Mouse (Mus musculus): ENCODE measurements at regions not wholly inside any gene's neighbourhood (a gene's known extent, or its start where the extent isn't known, plus 50 kb on each side); places are given as distances from the start of the nearest gene placed in this dataset.

- in situ Hi-C loops (cut with MboI; ENCODE audit: low pct_ligation_motif_present, low pct_unique_long_range_greater_than_20kb, low sequenced_read_pairs), result no loop called here
- Histone ChIP-seq H3K27me3 (replicated peaks) (no peaks in the 10 kb centered on the region), H3K27ac (ENCODE audit: insufficient read depth, low read depth) (no peak overlapping the region), H3K4me2 (ENCODE audit: insufficient read depth, low read depth, poor library complexity, severe bottlenecking) (no peak overlapping the region), H3K9ac (ENCODE audit: insufficient read depth, low read depth) (no peak overlapping the region), H3K79me2 (replicated peaks; ENCODE audit: control insufficient read depth, extremely low read depth, insufficient read depth, poor library complexity, severe bottlenecking) (no peaks in the 10 kb centered on the region), H3K4me3 (replicated peaks in 1 of 3; ENCODE audit: low read depth in 2 of 3, low read length in 2 of 3, poor library complexity in 1 of 3) (no peak overlapping the region), H3K36me3 (replicated peaks in 1 of 2; ENCODE audit: control insufficient read depth in 1 of 2, insufficient read depth in 1 of 2, low read length in 1 of 2) (no peaks in the 10 kb centered on the region), H3K4me1 (ENCODE audit: control insufficient read depth in 1 of 2, insufficient read depth in 2 of 2) (no peaks in the 10 kb centered on the region), H3K9me3 (replicated peaks; ENCODE audit: low read length) (peaks cover 3% of the 10 kb centered on the region)
- TF ChIP-seq MYC (IDR thresholded peaks at IDR 0.05; ENCODE audit: low read depth, low read length), result no peak
- TF ChIP-seq ETS1 (conservative IDR thresholded peaks at IDR 0.05; ENCODE audit: low read depth, low read length), result no peak
- no peak for TF ChIP-seq POLR2AphosphoS2 (IDR thresholded peaks at IDR 0.05; ENCODE audit: low read depth, low read length)
- TF ChIP-seq RCOR1 (conservative IDR thresholded peaks at IDR 0.05; ENCODE audit: low read depth, low read length), result no peak
- no peak for TF ChIP-seq CTCF (conservative IDR thresholded peaks at IDR 0.05 in 1 of 2, IDR thresholded peaks at IDR 0.05 in 1 of 2; ENCODE audit: low read depth in 2 of 2, low read length in 2 of 2)
- TF ChIP-seq ZMIZ1 (IDR thresholded peaks at IDR 0.05; ENCODE audit: low read depth, low read length), result no peak
- TF ChIP-seq ZNF384 (IDR thresholded peaks at IDR 0.05; ENCODE audit: low read depth, low read length), result no peak
- TF ChIP-seq USF2 (conservative IDR thresholded peaks at IDR 0.05; ENCODE audit: low read depth, low read length), result no peak
- TF ChIP-seq SIN3A (IDR thresholded peaks at IDR 0.05; ENCODE audit: low read length), result no peak
- TF ChIP-seq CHD2 (IDR thresholded peaks at IDR 0.05; ENCODE audit: low read length), result no peak
- TF ChIP-seq CHD1 (IDR thresholded peaks at IDR 0.05; ENCODE audit: low read depth, low read length), result no peak
- TF ChIP-seq JUN (IDR thresholded peaks at IDR 0.05; ENCODE audit: insufficient read depth, low read depth, low read length), result no peak
- TF ChIP-seq GABPA (IDR thresholded peaks at IDR 0.05; ENCODE audit: insufficient replicate concordance, low read depth, low read length), result no peak
- TF ChIP-seq BHLHE40 (IDR thresholded peaks at IDR 0.05; ENCODE audit: low read depth, low read length), result no peak
- TF ChIP-seq MXI1 (IDR thresholded peaks at IDR 0.05; ENCODE audit: low read depth, low read length), result no peak
- dilution Hi-C loops (cut with MboI; ENCODE audit: extremely low pct_ligation_motif_present, extremely low pct_unique_long_range_greater_than_20kb, low sequenced_read_pairs), result no loop called here
- DNase-seq (ENCODE audit: extremely low read depth), result no peak
These were observed 131.6 kb downstream of the Zbtb18 start for GRCm38 (mm10) chr1:177573781-177574180.

- H3K9ac ChIP-seq (ENCODE audit: insufficient read depth, low read depth), result no peak overlapping the region
- in situ Hi-C loops (cut with MboI; ENCODE audit: low pct_ligation_motif_present, low pct_unique_long_range_greater_than_20kb, low sequenced_read_pairs) (no loop called here), dilution Hi-C loops (cut with MboI; ENCODE audit: extremely low pct_ligation_motif_present, extremely low pct_unique_long_range_greater_than_20kb, low sequenced_read_pairs) (no loop called here)
- H3K27ac ChIP-seq (ENCODE audit: insufficient read depth, low read depth), result no peak overlapping the region
- H3K36me3 ChIP-seq (replicated peaks in 1 of 2; ENCODE audit: control insufficient read depth in 1 of 2, insufficient read depth in 1 of 2, low read length in 1 of 2), result no peaks in the 10 kb centered on the region
- peaks cover 3% of the 10 kb centered on the region for H3K9me3 ChIP-seq (replicated peaks; ENCODE audit: low read length)
- H3K4me3 ChIP-seq (replicated peaks in 1 of 3; ENCODE audit: low read depth in 2 of 3, low read length in 2 of 3, poor library complexity in 1 of 3), result no peak overlapping the region
- H3K4me1 ChIP-seq (ENCODE audit: control insufficient read depth in 1 of 2, insufficient read depth in 2 of 2), result no peaks in the 10 kb centered on the region
- no peak for TF ChIP-seq USF2 (conservative IDR thresholded peaks at IDR 0.05; ENCODE audit: low read depth, low read length)
- no peak for TF ChIP-seq ZC3H11A (IDR thresholded peaks at IDR 0.05; ENCODE audit: low read depth, low read length)
- TF ChIP-seq TCF12 (IDR thresholded peaks at IDR 0.05; ENCODE audit: low read depth, low read length), result no peak
- TF ChIP-seq MYC (IDR thresholded peaks at IDR 0.05; ENCODE audit: low read depth, low read length), result no peak
- TF ChIP-seq UBTF (IDR thresholded peaks at IDR 0.05; ENCODE audit: low read depth, low read length), result no peak
- no peak for TF ChIP-seq CTCF (conservative IDR thresholded peaks at IDR 0.05 in 1 of 2, IDR thresholded peaks at IDR 0.05 in 1 of 2; ENCODE audit: low read depth in 2 of 2, low read length in 2 of 2)
- TF ChIP-seq E2F4 (IDR thresholded peaks at IDR 0.05; ENCODE audit: insufficient replicate concordance, low read depth, low read length), result no peak
- TF ChIP-seq HCFC1 (IDR thresholded peaks at IDR 0.05; ENCODE audit: low read depth, low read length), result no peak
- TF ChIP-seq USF1 (IDR thresholded peaks at IDR 0.05; ENCODE audit: low read depth, low read length), result no peak
- no peak for TF ChIP-seq ETS1 (conservative IDR thresholded peaks at IDR 0.05; ENCODE audit: low read depth, low read length)
- no peak for TF ChIP-seq MAZ (IDR thresholded peaks at IDR 0.05; ENCODE audit: low read depth, low read length)
- TF ChIP-seq JUN (IDR thresholded peaks at IDR 0.05; ENCODE audit: insufficient read depth, low read depth, low read length), result no peak
- TF ChIP-seq POLR2AphosphoS2 (IDR thresholded peaks at IDR 0.05; ENCODE audit: low read depth, low read length), result no peak
- TF ChIP-seq IRF4 (IDR thresholded peaks at IDR 0.05; ENCODE audit: low read depth, low read length), result no peak
- TF ChIP-seq ZKSCAN1 (IDR thresholded peaks at IDR 0.05; ENCODE audit: borderline replicate concordance, low read depth, low read length), result no peak
- H3K79me2 ChIP-seq (replicated peaks; ENCODE audit: control insufficient read depth, extremely low read depth, insufficient read depth, poor library complexity, severe bottlenecking), result no peaks in the 10 kb centered on the region
- no peak overlapping the region for H3K4me2 ChIP-seq (ENCODE audit: insufficient read depth, low read depth, poor library complexity, severe bottlenecking)
- no peak for DNase-seq (ENCODE audit: extremely low read depth)
- no peaks in the 10 kb centered on the region for H3K27me3 ChIP-seq (replicated peaks)
These were observed 132.2 kb downstream of the Zbtb18 start for GRCm38 (mm10) chr1:177574312-177574711.

All from CH12.LX (cell line).